Mouse (Mus musculus): ENCODE data around the gene Pgghg.
"Not testable (repeated sequence)": the region's sequence is repeated elsewhere in the genome, so short reads cannot be mapped to it uniquely, and the experiment has no call there.

Pgghg gene

GRCm38 (mm10) chr7:140955758-140956555, 14.8 kb downstream of the Pgghg start, which contains the start of the genes Gm45717 and Ifitm2:
Gene Gm45717, minus strand, starts transcription at chr7:140955937.
Gene Ifitm2, minus strand, starts transcription at chr7:140955987.
- no peak for DNase-seq (ENCODE audit: low spot score in 2 of 2)

GRCm38 (mm10) chr7:140956556-140956869, 15.3 kb downstream of the Pgghg start:
- DNase-seq (ENCODE audit: low spot score in 2 of 2): no peak

- DNase-seq (ENCODE audit: low spot score in 2 of 2): peak in 1 of 2 experiments; percentile 28
Observed at GRCm38 (mm10) chr7:140959181-140959901, 18.1 kb downstream of the Pgghg start.

GRCm38 (mm10) chr7:140960026-140960425, 18.8 kb downstream of the Pgghg start:
- DNase-seq (ENCODE audit: low spot score in 2 of 2): no peak

GRCm38 (mm10) chr7:140961416-140961815, 20.2 kb downstream of the Pgghg start:
- DNase-seq (ENCODE audit: low spot score in 2 of 2): no peak

GRCm38 (mm10) chr7:140962733-140963132, 21.5 kb downstream of the Pgghg start:
- DNase-seq (ENCODE audit: low spot score in 2 of 2): no peak

- no peak for DNase-seq (ENCODE audit: low spot score in 2 of 2)
Observed at GRCm38 (mm10) chr7:140966921-140967320, 25.7 kb downstream of the Pgghg start, which contains the start of gene Ifitm1. Gene Ifitm1, plus strand, starts transcription at chr7:140967221.

- DNase-seq (ENCODE audit: low spot score in 2 of 2): no peak
Observed at GRCm38 (mm10) chr7:140967862-140968591, 26.8 kb downstream of the Pgghg start.

- DNase-seq (ENCODE audit: low spot score in 2 of 2): not testable (repeated sequence)
Observed at GRCm38 (mm10) chr7:140968710-140969109, 27.5 kb downstream of the Pgghg start.

- no peak for DNase-seq (ENCODE audit: low spot score in 2 of 2)
Observed at GRCm38 (mm10) chr7:140970931-140971330, 29.7 kb downstream of the Pgghg start.

- no peak for DNase-seq (ENCODE audit: low spot score in 2 of 2)
Observed at GRCm38 (mm10) chr7:140971479-140972171, 30.4 kb downstream of the Pgghg start.

GRCm38 (mm10) chr7:140973396-140974165, 32.4 kb downstream of the Pgghg start:
- DNase-seq (ENCODE audit: low spot score in 2 of 2): no peak

- DNase-seq (ENCODE audit: low spot score in 2 of 2): no peak
Observed at GRCm38 (mm10) chr7:140974940-140975339, 33.7 kb downstream of the Pgghg start.

GRCm38 (mm10) chr7:140975465-140975864, 34.3 kb downstream of the Pgghg start:
- DNase-seq (ENCODE audit: low spot score in 2 of 2): no peak

GRCm38 (mm10) chr7:140976720-140977119, 35.5 kb downstream of the Pgghg start:
- DNase-seq (ENCODE audit: low spot score in 2 of 2): not testable (repeated sequence)

GRCm38 (mm10) chr7:140981704-140982103, 40.5 kb downstream of the Pgghg start:
- no peak for DNase-seq (ENCODE audit: low spot score in 2 of 2)

GRCm38 (mm10) chr7:140982971-140983370, 41.8 kb downstream of the Pgghg start:
- DNase-seq (ENCODE audit: low spot score in 2 of 2): no peak

GRCm38 (mm10) chr7:140987182-140988138, 46.3 kb downstream of the Pgghg start:
- DNase-seq (ENCODE audit: low spot score in 2 of 2): no peak

GRCm38 (mm10) chr7:140989022-140989421, 47.8 kb downstream of the Pgghg start:
- DNase-seq (ENCODE audit: low spot score in 2 of 2): no peak

- no peak for DNase-seq (ENCODE audit: low spot score in 2 of 2)
Observed at GRCm38 (mm10) chr7:140990185-140990584, 49.0 kb downstream of the Pgghg start.

Measured in frontal cortex, postnatal 25 days (tissue).